Mouse (Mus musculus) stomach, embryonic 16.5 days (tissue): ENCODE data around the gene Kcna1. TPM values are rescaled to one million over a fixed set of nuclear protein-coding genes. Genes with fewer than 3 reads are reported as not detected.

ENCODE experiments used
- polyA plus RNA-seq: library from polyadenylated mRNA; unstranded; fragments of >200 nt; fragmentation: Nextera tagmentation; extraction: Ambion mirVana; gene quantifications from 2 replicates; pipeline ENCODE4 v1.2.1, GENCODE M21; 2015

Gene Kcna1
- polyA plus RNA-seq, 1 experiment from 2014 or later: 1.3 TPM

Other genes starting within 250 kb of the Kcna1 start
- 8.5 and 8.9 TPM in 2 replicates for gene Kcna5, start 111.0 kb downstream of the Kcna1 start, polyA plus RNA-seq
- gene Kcna6, start 94.3 kb upstream of the Kcna1 start, polyA plus RNA-seq: 3.3 and 3.5 TPM in 2 replicates
- 226 and 234 TPM in 2 replicates for gene Ndufa9, start 202.8 kb upstream of the Kcna1 start, polyA plus RNA-seq
- 0.04 TPM in 1 of 2 replicates, not detected in the other for gene Akap3, start 206.7 kb upstream of the Kcna1 start, polyA plus RNA-seq